Mouse (Mus musculus): ENCODE data around the gene Osmr. TPM values are rescaled to one million over a fixed set of nuclear protein-coding genes. Genes with fewer than 3 reads are reported as not detected.

The Osmr gene
- total RNA-seq, 2 experiments from 2014 or later, result 2.4 to 4.0 TPM

DNA sequence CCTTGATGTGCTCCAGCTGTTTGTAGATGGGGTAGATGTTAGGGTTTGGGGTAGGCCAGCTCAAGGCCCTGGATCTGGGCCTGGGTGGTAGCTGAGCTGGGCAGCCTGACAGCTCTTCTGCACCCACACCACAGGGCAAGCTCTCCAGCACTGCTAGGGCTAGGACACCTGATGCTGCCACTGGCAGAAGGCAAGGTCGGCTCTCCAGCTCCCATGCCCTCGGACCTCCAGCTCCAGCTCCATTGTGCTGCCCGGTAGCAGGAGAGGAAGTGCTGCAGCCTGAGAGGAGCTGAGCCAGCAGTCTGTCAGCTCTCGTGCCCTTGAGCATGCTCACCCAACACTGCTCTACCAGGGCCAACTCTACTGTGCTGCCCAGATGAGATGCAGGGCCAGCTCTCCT lies 8.3 kb upstream of the Osmr start:
- no peak for TF ChIP-seq CTCF (conservative IDR thresholded peaks at IDR 0.05)
- Histone ChIP-seq H3K27ac (no peak overlapping the region), H3K4me3 (no peak overlapping the region)

GRCm38 (mm10) chr15:6882180-6882579 lies 7.4 kb upstream of the Osmr start:
- Histone ChIP-seq H3K4me3 (no peak overlapping the region), H3K27ac (0 out of 2 replicates have a peak overlapping the region, but pooled peaks have one; percentile 36)
- TF ChIP-seq CTCF (conservative IDR thresholded peaks at IDR 0.05), result peak; percentile 84
- DNase-seq (ENCODE audit: low spot score in 2 of 2), result peak; percentile 29 to 44

More for the DNA sequence above, 8.3 kb upstream of the Osmr start:
- DNase-seq (ENCODE audit: low spot score in 2 of 2), result no peak

DNA sequence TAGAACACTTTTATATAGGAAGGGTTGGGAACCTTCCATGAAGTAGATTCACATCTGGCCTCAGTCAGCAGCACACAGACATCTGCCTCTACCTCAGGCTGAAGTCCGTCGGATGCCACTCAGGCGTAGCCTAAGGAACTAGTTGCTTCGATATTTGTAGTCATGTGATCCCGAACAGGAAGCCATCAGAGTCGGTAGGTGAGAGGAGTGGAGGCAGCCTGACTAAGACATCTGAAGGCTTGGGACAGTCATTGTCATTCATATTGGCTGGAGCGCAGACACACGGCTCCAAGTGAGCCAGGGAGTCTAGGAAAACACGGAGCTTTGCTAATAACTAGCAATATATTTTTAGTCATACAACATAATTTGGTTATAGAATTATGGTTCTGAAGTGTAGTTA lies 6.4 kb upstream of the Osmr start:
- DNase-seq (ENCODE audit: low spot score in 2 of 2), result no peak
- H3K27ac ChIP-seq, result no peak overlapping the region
- no peak for TF ChIP-seq CTCF (conservative IDR thresholded peaks at IDR 0.05)
- no peak overlapping the region for H3K4me3 ChIP-seq

DNA sequence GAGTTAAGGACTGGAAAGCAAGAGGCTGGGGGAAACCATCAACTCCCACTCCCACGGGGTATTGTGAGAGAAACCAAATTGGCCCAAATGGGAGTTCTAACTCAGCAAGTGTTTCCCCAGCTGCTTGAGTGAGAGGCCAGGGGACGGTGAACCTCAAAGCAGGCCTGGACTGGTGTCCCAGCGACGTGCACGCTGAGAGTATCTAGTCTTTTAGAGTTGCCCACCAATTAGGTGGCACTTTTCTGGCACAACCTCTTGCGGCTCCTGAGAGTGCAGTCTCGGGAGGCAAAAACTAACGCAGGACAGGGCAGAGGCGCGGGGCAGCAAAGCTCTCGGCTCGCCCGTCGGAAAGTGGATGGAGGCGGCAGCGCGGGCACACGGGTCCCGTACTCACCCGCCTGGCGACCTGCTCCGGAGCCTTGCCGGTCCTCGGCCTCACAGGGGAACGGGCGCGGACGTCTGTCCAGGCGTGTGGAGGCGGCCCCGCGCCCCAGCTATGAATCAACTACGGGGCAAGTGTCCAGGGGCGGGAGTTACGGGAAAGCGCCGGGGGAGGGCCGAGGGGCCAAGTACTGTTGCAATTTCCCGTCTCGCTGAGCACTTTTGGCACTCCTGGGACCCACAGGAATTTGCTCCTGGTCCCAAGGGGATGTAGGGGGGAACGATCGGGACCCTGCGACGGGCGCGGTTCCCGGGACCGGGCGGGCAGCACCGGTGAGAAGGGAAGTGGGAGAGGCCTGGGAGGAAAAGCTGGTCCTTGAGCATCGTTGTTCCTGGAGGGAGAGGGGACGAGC lies 765 bp downstream of the Osmr start:
- H3K27ac ChIP-seq, result peak overlapping the region; percentile 68
- H3K4me3 ChIP-seq, result peak overlapping the region; percentile 47
- TF ChIP-seq CTCF (conservative IDR thresholded peaks at IDR 0.05), result no peak
- no peak for DNase-seq (ENCODE audit: low spot score in 2 of 2)

- TF ChIP-seq CTCF (conservative IDR thresholded peaks at IDR 0.05), result no peak
- Histone ChIP-seq H3K4me3 (peak overlapping the region; percentile 47), H3K27ac (peak overlapping the region; percentile 68; the same call in 1 of the 2 replicates)
- no peak for DNase-seq (ENCODE audit: low spot score in 2 of 2)
These were observed 1.5 kb downstream of the Osmr start for GRCm38 (mm10) chr15:6873154-6873806.

DNA sequence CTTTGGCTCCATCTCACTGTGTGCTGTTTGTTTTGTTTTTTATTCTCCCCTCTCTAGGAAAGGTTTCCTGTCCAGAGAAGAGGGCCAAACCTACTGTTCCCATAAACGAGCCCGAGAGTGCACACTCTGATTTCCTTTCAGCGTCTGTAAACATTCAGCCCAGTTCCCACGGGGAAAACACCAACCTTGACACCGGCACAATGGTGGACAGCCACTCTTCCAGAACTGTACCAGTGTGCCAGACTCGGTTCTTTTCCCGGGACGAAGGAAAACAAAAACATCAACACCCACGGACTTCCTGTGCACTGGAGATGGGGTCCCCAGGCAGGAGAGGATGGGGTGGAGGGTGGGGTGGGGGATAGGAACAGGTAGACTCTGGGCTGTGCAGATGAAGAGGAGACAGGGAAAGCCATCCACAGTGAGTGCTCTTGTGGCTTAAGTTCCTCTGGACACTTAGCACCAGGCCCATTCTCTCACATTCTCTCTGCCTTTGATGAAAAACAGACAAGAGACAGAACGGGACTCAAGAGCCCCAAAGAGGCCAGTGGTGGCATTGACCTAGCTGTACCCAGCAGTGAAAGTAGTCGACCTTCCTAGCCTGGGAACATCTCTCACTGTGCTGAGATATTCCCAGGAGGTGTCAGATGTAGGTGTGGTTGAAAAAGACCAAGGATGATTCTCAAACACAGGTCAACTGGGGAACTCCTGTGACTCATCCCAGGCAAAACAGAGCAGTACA lies 3.0 kb downstream of the Osmr start:
- Histone ChIP-seq H3K27ac (no peak overlapping the region), H3K4me3 (no peak overlapping the region; the same call in 1 of the 2 replicates)
- no peak for DNase-seq (ENCODE audit: low spot score in 2 of 2)
- TF ChIP-seq CTCF (conservative IDR thresholded peaks at IDR 0.05), result no peak

GRCm38 (mm10) chr15:6866888-6867287 lies 7.9 kb downstream of the Osmr start:
- no peak overlapping the region for H3K27ac ChIP-seq
- no peak for DNase-seq (ENCODE audit: low spot score in 2 of 2)
- TF ChIP-seq CTCF (conservative IDR thresholded peaks at IDR 0.05), result no peak
- H3K4me3 ChIP-seq, result no peak overlapping the region

DNA sequence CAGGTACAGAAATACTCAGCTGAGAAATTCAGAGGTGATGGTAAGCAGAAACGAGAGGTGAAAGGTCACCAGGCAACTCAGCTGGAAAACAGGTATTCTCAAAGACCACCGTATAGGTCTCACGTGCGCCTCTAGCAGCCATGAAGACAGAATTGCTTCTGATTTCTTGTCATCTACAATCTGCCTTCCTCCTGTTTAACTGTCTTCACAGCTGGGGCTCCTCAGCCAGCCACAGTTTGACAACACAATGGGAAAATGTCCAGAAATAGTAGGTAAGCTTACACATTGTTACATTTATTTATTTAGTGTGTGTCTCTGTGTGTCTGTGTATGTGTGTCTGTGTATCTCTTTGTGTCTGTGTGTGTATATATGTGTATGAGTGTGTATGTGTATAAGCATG lies 12.6 kb downstream of the Osmr start:
- TF ChIP-seq CTCF (conservative IDR thresholded peaks at IDR 0.05), result no peak
- H3K4me3 ChIP-seq, result no peak overlapping the region
- no peak for DNase-seq (ENCODE audit: low spot score in 2 of 2)
- H3K27ac ChIP-seq, result no peak overlapping the region

DNA sequence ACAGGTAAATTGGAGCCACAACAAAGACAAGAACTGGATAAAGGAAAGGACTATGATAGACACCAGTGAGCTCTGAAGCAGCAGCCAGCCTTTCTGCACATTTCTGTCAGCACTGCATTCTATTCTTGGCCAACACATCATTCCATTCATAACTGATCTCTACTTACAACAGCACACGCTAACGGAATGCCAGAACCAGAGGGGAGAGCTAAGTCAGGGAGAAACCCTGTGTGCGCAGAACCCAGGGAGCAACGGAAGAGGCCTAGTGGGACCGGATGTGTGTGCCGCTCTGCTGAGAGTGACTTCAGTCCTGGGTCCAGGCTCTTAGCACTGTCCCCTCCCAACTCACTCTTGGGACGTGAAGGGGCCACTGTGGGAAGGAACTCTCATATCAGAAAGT lies 13.2 kb downstream of the Osmr start:
- no peak for DNase-seq (ENCODE audit: low spot score in 2 of 2)
- no peak overlapping the region for H3K4me3 ChIP-seq
- no peak overlapping the region for H3K27ac ChIP-seq
- no peak for TF ChIP-seq CTCF (conservative IDR thresholded peaks at IDR 0.05)

DNA sequence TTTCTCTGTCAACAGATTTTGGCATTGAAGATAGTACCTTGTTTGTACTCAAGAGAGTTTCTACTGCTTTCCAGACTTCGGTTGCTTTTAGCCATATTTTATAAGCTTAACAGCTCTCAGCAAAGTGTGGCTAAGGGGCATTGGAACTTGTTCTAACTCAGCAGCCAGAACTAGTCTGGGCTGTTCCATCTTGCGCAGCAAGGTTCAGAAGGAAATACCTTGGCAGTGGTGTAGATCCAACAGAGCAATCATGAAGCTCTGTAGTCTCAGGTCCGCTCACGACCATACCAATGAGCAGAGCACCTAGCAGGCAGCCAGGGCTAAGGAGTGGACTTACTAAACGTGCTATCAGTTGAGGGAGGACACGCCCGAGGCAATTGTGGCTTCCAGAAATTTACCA lies 15.0 kb downstream of the Osmr start:
- no peak overlapping the region for H3K4me3 ChIP-seq
- H3K27ac ChIP-seq, result no peak overlapping the region
- no peak for DNase-seq (ENCODE audit: low spot score in 2 of 2)
- no peak for TF ChIP-seq CTCF (conservative IDR thresholded peaks at IDR 0.05)

- no peak overlapping the region for H3K27ac ChIP-seq
- no peak overlapping the region for H3K4me3 ChIP-seq
- DNase-seq (ENCODE audit: low spot score in 2 of 2), result no peak
- no peak for TF ChIP-seq CTCF (conservative IDR thresholded peaks at IDR 0.05)
These were observed 15.9 kb downstream of the Osmr start for GRCm38 (mm10) chr15:6858871-6859270.

DNA sequence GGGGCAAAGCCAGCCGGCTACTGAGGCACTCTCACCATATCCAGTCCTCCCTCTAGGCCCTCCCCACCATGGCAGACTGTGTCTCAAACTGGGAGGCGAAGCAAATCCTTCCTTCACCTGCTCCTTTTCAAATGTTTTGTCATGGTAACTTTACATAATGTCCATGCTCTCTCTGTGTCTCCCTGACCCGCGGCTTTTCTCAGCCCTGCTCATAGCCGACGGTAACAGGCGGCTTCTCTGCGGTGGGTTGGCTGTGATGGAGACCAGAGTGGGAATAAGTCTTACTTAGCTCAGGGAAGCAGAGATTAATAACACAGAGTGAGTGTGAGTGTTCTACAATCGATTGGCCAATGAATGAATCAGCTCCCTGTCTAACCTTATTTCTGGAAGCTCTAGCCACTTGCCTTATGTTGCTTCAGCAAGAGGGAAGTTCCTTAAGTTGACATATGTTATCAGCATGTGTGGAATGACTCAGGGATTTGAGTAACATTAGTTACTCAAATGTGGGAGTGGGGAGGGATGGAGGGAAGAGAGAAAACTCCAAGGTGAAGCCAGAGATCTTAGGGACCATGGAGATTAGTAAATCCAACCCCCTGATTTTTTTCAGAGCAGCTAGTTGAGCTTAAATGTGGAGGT lies 17.4 kb downstream of the Osmr start:
- DNase-seq (ENCODE audit: low spot score in 2 of 2), result peak in 1 of 2 experiments; percentile 29
- TF ChIP-seq CTCF (conservative IDR thresholded peaks at IDR 0.05), result no peak
- Histone ChIP-seq H3K27ac (no peak overlapping the region), H3K4me3 (no peak overlapping the region)

GRCm38 (mm10) chr15:6849851-6850250 lies 24.9 kb downstream of the Osmr start:
- no peak for DNase-seq (ENCODE audit: low spot score in 2 of 2)
- Histone ChIP-seq H3K4me3 (no peak overlapping the region), H3K27ac (no peak overlapping the region)
- TF ChIP-seq CTCF (conservative IDR thresholded peaks at IDR 0.05), result no peak
